Mouse (Mus musculus) adrenal gland, postnatal 0 days (tissue): Measurements from ENCODE around the gene Vmn2r8. TPM values are rescaled to one million over a fixed set of nuclear protein-coding genes. Genes with fewer than 3 reads are reported as not detected.

Experiments
- polyA plus RNA-seq: library from polyadenylated mRNA; unstranded; fragments of >200 nt; fragmentation: Nextera tagmentation; extraction: Ambion mirVana; gene quantifications from 2 replicates; pipeline ENCODE4 v1.2.1, GENCODE M21; 2015

Gene Vmn2r8
- not detected in 2 replicates for polyA plus RNA-seq

GRCm38 (mm10) chr5:108808750-108809149 is at the start of gene Vmn2r8:
TSS of gene Vmn2r8 (minus strand) at chr5:108808850.

GRCm38 (mm10) chr5:108852501-108852900 is 43.9 kb upstream of the Vmn2r8 start, which contains the start of gene Vmn2r9:
TSS of gene Vmn2r9 (minus strand) at chr5:108852601.

GRCm38 (mm10) chr5:108795263-108795662 is 13.4 kb downstream of the Vmn2r8 start, which contains the start of gene Tmed11:
TSS of gene Tmed11 (minus strand) at chr5:108795363.

GRCm38 (mm10) chr5:108774630-108775306 is 33.9 kb downstream of the Vmn2r8 start, which contains the start of gene Rnf212:
TSS of gene Rnf212 (minus strand) at chr5:108774982.

Other genes with a start within 250 kb of the Vmn2r8 start
- 30.4 and 38.2 TPM in 2 replicates for gene Gak, start 179.1 kb downstream of the Vmn2r8 start, polyA plus RNA-seq
- 24.9 and 38.2 TPM in 2 replicates for gene Tmem175, start 179.1 kb downstream of the Vmn2r8 start, polyA plus RNA-seq
- 8.8 and 12.8 TPM in 2 replicates for gene Idua, start 148.5 kb downstream of the Vmn2r8 start, polyA plus RNA-seq
- gene Dgkq, start 139.2 kb downstream of the Vmn2r8 start, polyA plus RNA-seq = 4.3 and 5.5 TPM in 2 replicates
- gene Slc26a1, start 133.3 kb downstream of the Vmn2r8 start, polyA plus RNA-seq = 1.2 and 1.6 TPM in 2 replicates
- 10.7 and 17.6 TPM in 2 replicates for gene Fgfrl1, start 116.5 kb downstream of the Vmn2r8 start, polyA plus RNA-seq
- gene Rnf212, start 33.9 kb downstream of the Vmn2r8 start, polyA plus RNA-seq = 0.79 TPM in 1 of 2 replicates, not detected in the other
- gene Tmed11, start 13.5 kb downstream of the Vmn2r8 start, polyA plus RNA-seq = not detected in 2 replicates
- gene Vmn2r9, start 43.8 kb upstream of the Vmn2r8 start, polyA plus RNA-seq = not detected in 2 replicates
- not detected in 2 replicates for gene Vmn2r10, start 197.7 kb upstream of the Vmn2r8 start, polyA plus RNA-seq